Mouse (Mus musculus): Measurements from ENCODE around the gene Ntrk1. TPM values are rescaled to one million over a fixed set of nuclear protein-coding genes. Genes with fewer than 3 reads are reported as not detected.
A peak's percentile ranks its signal among the peaks of the same experiment; 100 is the strongest.

The Ntrk1 gene
- polyA plus RNA-seq, 1 experiment from 2014 or later, result 0.97 TPM

DNA sequence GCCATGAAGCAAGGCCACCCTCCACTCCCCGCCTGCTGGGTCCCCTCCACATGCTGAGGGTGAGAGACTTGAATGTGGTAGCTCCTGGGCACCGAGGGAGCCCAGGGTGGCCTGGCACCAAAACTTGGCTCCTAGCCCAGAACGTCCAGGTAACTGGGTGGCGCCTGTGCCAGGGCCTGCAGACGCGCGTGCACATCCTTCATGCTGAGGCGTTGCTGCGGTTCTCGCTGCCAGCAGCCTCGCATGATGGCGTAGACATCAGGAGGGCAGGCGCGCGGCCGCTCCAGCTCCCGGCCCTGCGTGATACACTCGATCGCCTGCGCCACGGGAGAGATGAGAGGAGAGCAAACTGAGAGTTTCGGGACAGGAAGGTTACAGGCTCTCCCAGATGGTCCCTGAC, 16.7 kb downstream of the Ntrk1 start:
- H3K4me3 ChIP-seq (ENCODE audit: low read depth, low read length), result no peak overlapping the region
- no peaks in the 10 kb centered on the region for H3K9me3 ChIP-seq (ENCODE audit: control insufficient read depth, low read depth, low read length)
- H3K9ac ChIP-seq (replicated peaks; ENCODE audit: low read depth, low read length), result no peak overlapping the region
- ATAC-seq (ENCODE audit: insufficient number of reproducible peaks, insufficient read depth, low FRiP score, low read depth), result no peak
- no peaks in the 10 kb centered on the region for H3K36me3 ChIP-seq (ENCODE audit: control insufficient read depth, insufficient read depth, low read length)
- no peak overlapping the region for H3K4me2 ChIP-seq (replicated peaks; ENCODE audit: low read depth, low read length)
- H3K27ac ChIP-seq (ENCODE audit: low read length), result no peak overlapping the region
- no peaks in the 10 kb centered on the region for H3K27me3 ChIP-seq (ENCODE audit: control insufficient read depth, insufficient read depth, low read length)
- 50% methylated on average over 23 of the region's 23 CpGs for WGBS
- peaks cover 3% of the 10 kb centered on the region for H3K4me1 ChIP-seq (ENCODE audit: control insufficient read depth, insufficient read depth, low read length)

DNA sequence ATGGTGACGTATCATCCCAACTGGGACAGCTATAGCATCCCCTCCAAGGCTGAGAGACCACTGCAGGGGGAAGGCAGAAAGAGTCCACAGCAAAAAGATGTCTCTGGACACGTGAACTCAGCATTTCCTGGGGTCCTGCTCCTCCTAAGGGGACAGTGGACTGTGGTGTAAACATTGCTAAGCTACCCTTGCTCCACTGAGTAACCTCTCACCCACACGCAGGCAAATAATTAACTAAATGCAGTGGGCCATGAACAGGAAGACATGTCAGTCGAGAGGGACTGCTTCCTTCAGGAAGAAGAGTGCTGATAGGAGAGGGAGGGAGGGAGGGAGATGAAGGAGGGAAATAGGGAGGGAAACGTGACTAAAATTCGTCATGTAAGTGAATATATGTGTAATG, 23.9 kb downstream of the Ntrk1 start:
- Histone ChIP-seq H3K36me3 (ENCODE audit: control insufficient read depth, insufficient read depth, low read length) (no peaks in the 10 kb centered on the region), H3K4me2 (replicated peaks; ENCODE audit: low read depth, low read length) (no peak overlapping the region), H3K9ac (replicated peaks; ENCODE audit: low read depth, low read length) (no peak overlapping the region), H3K27ac (ENCODE audit: low read length) (no peak overlapping the region), H3K9me3 (ENCODE audit: control insufficient read depth, low read depth, low read length) (no peaks in the 10 kb centered on the region), H3K4me1 (ENCODE audit: control insufficient read depth, insufficient read depth, low read length) (peaks cover 11% of the 10 kb centered on the region; the same call in 1 of the 2 replicates), H3K4me3 (ENCODE audit: low read depth, low read length) (no peak overlapping the region), H3K27me3 (ENCODE audit: control insufficient read depth, insufficient read depth, low read length) (no peaks in the 10 kb centered on the region)
- no peak for ATAC-seq (ENCODE audit: insufficient number of reproducible peaks, insufficient read depth, low FRiP score, low read depth)
- 39% methylated on average over 6 of the region's 6 CpGs for WGBS

DNA sequence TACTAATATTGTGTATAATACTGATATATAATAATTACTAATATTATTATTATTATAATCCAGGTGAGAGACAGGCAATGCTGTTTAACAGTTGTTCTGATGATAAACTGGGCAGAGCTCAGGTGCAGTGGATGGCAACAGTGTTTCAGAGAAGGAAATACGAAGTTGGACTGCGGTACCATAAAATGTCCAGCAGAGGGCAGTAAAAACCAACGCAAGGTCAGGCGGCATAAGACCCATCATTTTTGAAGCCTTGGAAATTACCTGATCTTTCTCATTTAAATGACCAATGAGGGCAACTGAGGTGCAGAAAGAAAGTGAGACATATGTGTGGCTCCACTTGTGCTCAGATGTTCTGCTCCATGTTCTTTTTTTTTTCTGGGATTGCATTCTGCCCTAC, 24.7 kb downstream of the Ntrk1 start:
- Histone ChIP-seq H3K27ac (ENCODE audit: low read length) (no peak overlapping the region), H3K36me3 (ENCODE audit: control insufficient read depth, insufficient read depth, low read length) (no peaks in the 10 kb centered on the region), H3K4me2 (replicated peaks; ENCODE audit: low read depth, low read length) (no peak overlapping the region), H3K27me3 (ENCODE audit: control insufficient read depth, insufficient read depth, low read length) (no peaks in the 10 kb centered on the region), H3K9ac (replicated peaks; ENCODE audit: low read depth, low read length) (no peak overlapping the region), H3K4me3 (ENCODE audit: low read depth, low read length) (no peak overlapping the region), H3K9me3 (ENCODE audit: control insufficient read depth, low read depth, low read length) (no peaks in the 10 kb centered on the region), H3K4me1 (ENCODE audit: control insufficient read depth, insufficient read depth, low read length) (peaks cover 17% of the 10 kb centered on the region)
- no peak for ATAC-seq (ENCODE audit: insufficient number of reproducible peaks, insufficient read depth, low FRiP score, low read depth)
- under 1% methylated on average over 4 of the region's 4 CpGs for WGBS

DNA sequence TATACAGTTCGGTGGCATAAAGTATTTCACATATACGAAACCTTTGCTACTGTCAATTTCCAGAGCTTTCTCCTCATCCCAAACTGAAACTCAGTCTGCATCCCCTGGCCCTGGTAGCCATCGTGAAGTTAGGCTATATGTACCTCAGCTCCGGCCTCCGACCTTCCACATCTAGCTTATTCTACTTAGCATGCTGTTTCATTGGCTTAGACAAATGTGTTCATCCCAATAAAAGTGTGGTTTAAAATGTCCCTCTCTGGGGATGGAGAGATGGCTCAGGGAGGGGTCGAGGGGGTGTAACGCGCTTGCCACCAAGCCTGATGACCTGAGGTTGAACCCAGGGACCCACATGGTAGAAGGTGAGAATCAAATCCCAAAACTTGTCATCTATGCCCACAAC, 25.5 kb downstream of the Ntrk1 start:
- H3K27ac ChIP-seq (ENCODE audit: low read length), result no peak overlapping the region
- H3K9me3 ChIP-seq (ENCODE audit: control insufficient read depth, low read depth, low read length), result no peaks in the 10 kb centered on the region
- no peak for ATAC-seq (ENCODE audit: insufficient number of reproducible peaks, insufficient read depth, low FRiP score, low read depth)
- peaks cover 25% of the 10 kb centered on the region for H3K4me1 ChIP-seq (ENCODE audit: control insufficient read depth, insufficient read depth, low read length)
- H3K36me3 ChIP-seq (ENCODE audit: control insufficient read depth, insufficient read depth, low read length), result no peaks in the 10 kb centered on the region
- H3K4me3 ChIP-seq (ENCODE audit: low read depth, low read length), result no peak overlapping the region
- H3K9ac ChIP-seq (replicated peaks; ENCODE audit: low read depth, low read length), result no peak overlapping the region
- H3K4me2 ChIP-seq (replicated peaks; ENCODE audit: low read depth, low read length), result no peak overlapping the region
- WGBS, result 73% methylated on average over 8 of the region's 8 CpGs
- H3K27me3 ChIP-seq (ENCODE audit: control insufficient read depth, insufficient read depth, low read length), result no peaks in the 10 kb centered on the region

DNA sequence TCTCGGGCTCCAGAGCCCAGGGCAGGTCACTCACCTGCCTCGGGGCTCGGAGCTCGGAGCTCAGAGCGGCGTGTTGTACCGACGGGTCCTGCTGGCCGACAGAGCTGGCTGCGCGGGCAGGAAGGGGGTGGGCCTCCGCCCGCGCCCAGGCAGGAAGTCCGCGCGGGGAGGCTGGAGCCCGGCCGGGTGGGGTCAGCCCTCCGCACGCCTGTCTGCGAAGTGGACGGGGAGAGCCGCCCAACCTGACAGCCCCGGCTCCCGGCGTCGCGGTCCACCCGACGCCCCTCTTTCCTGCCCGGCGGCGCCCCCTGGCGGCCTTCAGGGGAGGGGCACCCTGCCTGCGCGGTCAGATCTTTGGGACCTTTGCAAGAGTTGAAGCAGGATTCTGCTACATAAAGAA, 26.1 kb downstream of the Ntrk1 start:
- Histone ChIP-seq H3K4me1 (ENCODE audit: control insufficient read depth, insufficient read depth, low read length) (peaks cover 29% of the 10 kb centered on the region), H3K4me3 (ENCODE audit: low read depth, low read length) (peak overlapping the region; percentile 49), H3K9ac (replicated peaks; ENCODE audit: low read depth, low read length) (no peak overlapping the region; the same call in 1 of the 2 replicates), H3K9me3 (ENCODE audit: control insufficient read depth, low read depth, low read length) (no peaks in the 10 kb centered on the region), H3K27ac (ENCODE audit: low read length) (peak overlapping the region; percentile 78), H3K27me3 (ENCODE audit: control insufficient read depth, insufficient read depth, low read length) (no peaks in the 10 kb centered on the region), H3K36me3 (ENCODE audit: control insufficient read depth, insufficient read depth, low read length) (no peaks in the 10 kb centered on the region), H3K4me2 (replicated peaks; ENCODE audit: low read depth, low read length) (peak overlapping the region; percentile 56)
- ATAC-seq (ENCODE audit: insufficient number of reproducible peaks, insufficient read depth, low FRiP score, low read depth), result peak; percentile 80
- WGBS, result under 1% methylated on average over 36 of the region's 37 CpGs

DNA sequence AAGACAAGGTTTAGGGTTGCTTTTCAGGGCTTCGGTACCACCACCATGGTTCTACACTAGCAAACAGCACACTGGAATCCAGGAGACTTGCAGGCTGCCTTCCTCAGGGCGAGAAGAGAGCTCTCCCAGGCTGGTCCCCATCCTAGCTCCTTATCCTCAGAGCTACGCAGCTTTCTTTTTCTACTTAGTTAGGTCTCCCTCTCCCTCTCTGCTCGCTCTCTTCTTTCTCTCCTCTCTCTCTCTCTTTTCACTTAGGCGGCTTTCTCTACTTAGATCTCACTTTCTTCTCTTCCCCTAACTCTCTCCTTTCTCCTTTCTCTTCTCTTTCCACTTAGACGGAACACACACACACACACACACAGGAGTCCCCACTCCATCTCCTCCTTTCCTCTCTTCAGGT, 26.5 kb downstream of the Ntrk1 start:
- WGBS, result 29% methylated on average over 6 of the region's 6 CpGs
- peak overlapping the region; percentile 49 for H3K4me3 ChIP-seq (ENCODE audit: low read depth, low read length)
- no peak overlapping the region; the same call in 1 of the 2 replicates for H3K9ac ChIP-seq (replicated peaks; ENCODE audit: low read depth, low read length)
- H3K36me3 ChIP-seq (ENCODE audit: control insufficient read depth, insufficient read depth, low read length), result no peaks in the 10 kb centered on the region
- H3K27ac ChIP-seq (ENCODE audit: low read length), result peak overlapping the region; percentile 78
- ATAC-seq (ENCODE audit: insufficient number of reproducible peaks, insufficient read depth, low FRiP score, low read depth), result no peak
- no peaks in the 10 kb centered on the region for H3K27me3 ChIP-seq (ENCODE audit: control insufficient read depth, insufficient read depth, low read length)
- no peaks in the 10 kb centered on the region for H3K9me3 ChIP-seq (ENCODE audit: control insufficient read depth, low read depth, low read length)
- H3K4me1 ChIP-seq (ENCODE audit: control insufficient read depth, insufficient read depth, low read length), result peaks cover 32% of the 10 kb centered on the region
- peak overlapping the region; percentile 56 for H3K4me2 ChIP-seq (replicated peaks; ENCODE audit: low read depth, low read length)

DNA sequence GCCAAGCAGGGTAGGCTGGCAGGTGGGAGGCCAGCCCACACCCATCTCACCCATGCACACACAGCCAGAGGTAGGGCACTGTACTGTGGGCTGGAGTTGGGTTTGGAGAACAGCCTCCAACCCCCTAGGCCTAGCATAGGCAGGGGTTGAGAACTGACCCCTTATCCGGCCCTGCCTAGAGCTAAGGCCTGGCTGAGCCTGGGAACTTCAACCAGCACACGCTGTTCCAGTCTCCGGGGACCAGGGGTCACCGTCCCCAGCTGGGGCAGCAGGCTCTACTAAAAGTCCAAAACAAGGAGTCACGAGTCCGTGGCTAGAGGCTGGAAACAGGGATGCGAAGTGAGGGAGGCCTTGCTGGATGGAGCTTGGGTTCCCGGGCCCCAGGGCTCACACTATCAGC, 27.2 kb downstream of the Ntrk1 start:
- no peaks in the 10 kb centered on the region for H3K27me3 ChIP-seq (ENCODE audit: control insufficient read depth, insufficient read depth, low read length)

DNA sequence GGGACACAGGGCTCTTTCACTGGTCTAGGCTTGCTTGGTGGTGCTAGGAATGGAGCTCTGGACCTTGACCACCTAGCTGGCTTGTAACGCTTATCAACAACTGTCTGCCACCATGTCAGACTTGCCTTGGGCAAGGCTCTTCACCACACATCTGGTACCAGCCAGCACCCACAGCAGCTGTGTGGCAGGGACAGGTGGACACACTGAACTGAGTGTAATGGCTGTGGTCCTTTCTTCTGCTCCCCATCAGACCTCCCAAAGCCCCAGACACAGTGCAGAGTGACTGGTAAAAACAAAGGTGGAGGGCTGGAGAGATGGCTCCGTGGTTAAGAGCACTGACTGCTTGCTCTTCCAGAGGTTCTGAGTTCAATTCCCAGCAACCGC, 28.7 kb downstream of the Ntrk1 start:
- no peaks in the 10 kb centered on the region for H3K9me3 ChIP-seq (ENCODE audit: control insufficient read depth, low read depth, low read length)
- H3K4me1 ChIP-seq (ENCODE audit: control insufficient read depth, insufficient read depth, low read length), result peaks cover 41% of the 10 kb centered on the region
- H3K4me2 ChIP-seq (replicated peaks; ENCODE audit: low read depth, low read length), result no peak overlapping the region
- 84% methylated on average over 3 of the region's 3 CpGs for WGBS
- peak overlapping the region; percentile 95; the same call in 1 of the 2 replicates for H3K27ac ChIP-seq (ENCODE audit: low read length)
- H3K9ac ChIP-seq (replicated peaks; ENCODE audit: low read depth, low read length), result no peak overlapping the region
- ATAC-seq (ENCODE audit: insufficient number of reproducible peaks, insufficient read depth, low FRiP score, low read depth), result no peak
- H3K27me3 ChIP-seq (ENCODE audit: control insufficient read depth, insufficient read depth, low read length), result no peaks in the 10 kb centered on the region
- H3K36me3 ChIP-seq (ENCODE audit: control insufficient read depth, insufficient read depth, low read length), result no peaks in the 10 kb centered on the region
- no peak overlapping the region for H3K4me3 ChIP-seq (ENCODE audit: low read depth, low read length)

More for the DNA sequence above, 27.2 kb downstream of the Ntrk1 start:
- ATAC-seq (ENCODE audit: insufficient number of reproducible peaks, insufficient read depth, low FRiP score, low read depth), result no peak
- H3K27ac ChIP-seq (ENCODE audit: low read length), result peak overlapping the region; percentile 78; the same call in 1 of the 2 replicates
- no peaks in the 10 kb centered on the region for H3K36me3 ChIP-seq (ENCODE audit: control insufficient read depth, insufficient read depth, low read length)
- H3K4me3 ChIP-seq (ENCODE audit: low read depth, low read length), result peak overlapping the region; percentile 49
- WGBS, result 81% methylated on average over 8 of the region's 8 CpGs
- H3K9me3 ChIP-seq (ENCODE audit: control insufficient read depth, low read depth, low read length), result no peaks in the 10 kb centered on the region
- H3K9ac ChIP-seq (replicated peaks; ENCODE audit: low read depth, low read length), result 0 out of 2 replicates have a peak overlapping the region, but pooled peaks have one; percentile 18
- H3K4me1 ChIP-seq (ENCODE audit: control insufficient read depth, insufficient read depth, low read length), result peaks cover 37% of the 10 kb centered on the region
- peak overlapping the region; percentile 56 for H3K4me2 ChIP-seq (replicated peaks; ENCODE audit: low read depth, low read length)

DNA sequence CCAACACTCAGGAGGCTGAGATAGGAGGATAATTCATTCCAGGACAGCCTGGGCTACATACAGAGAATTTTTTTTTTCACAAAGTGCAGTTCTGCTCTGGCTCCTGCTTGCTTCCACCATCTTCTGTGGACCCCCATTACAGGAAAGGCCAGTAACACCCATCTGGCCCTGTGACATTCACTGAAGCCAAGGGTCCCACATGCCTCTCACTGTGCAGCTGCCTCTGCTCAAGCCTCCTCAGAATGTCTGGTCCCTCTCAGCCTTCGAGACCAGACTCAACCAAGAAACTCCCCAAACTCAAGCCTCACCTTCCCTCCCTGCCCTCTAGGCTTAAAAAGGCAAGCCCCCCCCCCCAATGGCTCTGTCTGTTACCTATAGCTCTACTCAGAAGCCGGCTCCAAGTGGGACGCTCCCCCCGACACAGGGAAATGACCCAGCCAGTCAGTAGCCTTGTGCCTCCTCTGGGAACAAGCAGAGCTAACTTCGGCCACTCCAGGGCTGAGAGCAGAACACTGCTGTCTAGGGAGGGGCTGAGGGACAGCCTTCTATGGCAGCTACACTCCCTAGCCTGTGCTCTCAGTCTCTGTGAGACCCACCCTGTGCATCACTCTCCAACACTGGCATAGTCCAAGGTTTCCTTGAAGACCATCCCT, 29.2 kb downstream of the Ntrk1 start:
- H3K27ac ChIP-seq (ENCODE audit: low read length), result peak overlapping the region; percentile 95
- H3K4me3 ChIP-seq (ENCODE audit: low read depth, low read length), result no peak overlapping the region
- H3K4me1 ChIP-seq (ENCODE audit: control insufficient read depth, insufficient read depth, low read length), result peaks cover 41% of the 10 kb centered on the region
- no peak overlapping the region for H3K9ac ChIP-seq (replicated peaks; ENCODE audit: low read depth, low read length)
- H3K36me3 ChIP-seq (ENCODE audit: control insufficient read depth, insufficient read depth, low read length), result no peaks in the 10 kb centered on the region
- no peaks in the 10 kb centered on the region for H3K9me3 ChIP-seq (ENCODE audit: control insufficient read depth, low read depth, low read length)
- ATAC-seq (ENCODE audit: insufficient number of reproducible peaks, insufficient read depth, low FRiP score, low read depth), result no peak
- H3K4me2 ChIP-seq (replicated peaks; ENCODE audit: low read depth, low read length), result peak overlapping the region; percentile 37; the same call in 1 of the 2 replicates
- 85% methylated on average over 5 of the region's 5 CpGs for WGBS
- no peaks in the 10 kb centered on the region for H3K27me3 ChIP-seq (ENCODE audit: control insufficient read depth, insufficient read depth, low read length)

All from stomach, embryonic 14.5 days (tissue).